Mouse (Mus musculus): ENCODE measurements around the gene Rcn3.
A peak's percentile ranks its signal among the peaks of the same experiment; 100 is the strongest.
"Not testable (repeated sequence)": the region's sequence is repeated elsewhere in the genome, so short reads cannot be mapped to it uniquely, and the experiment has no call there.

Gene Rcn3

GRCm38 (mm10) chr7:45098541-45099240 lies 6.7 kb upstream of the Rcn3 start:
- DNase-seq (ENCODE audit: low read depth), result no peak

- DNase-seq (ENCODE audit: low read depth), result no peak
Observed at GRCm38 (mm10) chr7:45097479-45097878, 5.5 kb upstream of the Rcn3 start.

- DNase-seq (ENCODE audit: low read depth), result not testable (repeated sequence)
Observed at GRCm38 (mm10) chr7:45095965-45096364, 3.9 kb upstream of the Rcn3 start.

- no peak for DNase-seq (ENCODE audit: low read depth)
Observed at GRCm38 (mm10) chr7:45095367-45095766, 3.3 kb upstream of the Rcn3 start.

- DNase-seq (ENCODE audit: low read depth), result no peak
Observed at GRCm38 (mm10) chr7:45094121-45094520, 2.1 kb upstream of the Rcn3 start.

GRCm38 (mm10) chr7:45093516-45093905 lies 1.5 kb upstream of the Rcn3 start:
- no peak for DNase-seq (ENCODE audit: low read depth)

- no peak for DNase-seq (ENCODE audit: low read depth)
Observed at GRCm38 (mm10) chr7:45092828-45093515, 951 bp upstream of the Rcn3 start.

- DNase-seq (ENCODE audit: low read depth), result no peak
Observed at GRCm38 (mm10) chr7:45091001-45091990, 725 bp downstream of the Rcn3 start.

GRCm38 (mm10) chr7:45090251-45090977 lies 1.6 kb downstream of the Rcn3 start:
- no peak for DNase-seq (ENCODE audit: low read depth)

GRCm38 (mm10) chr7:45088597-45088996 lies 3.4 kb downstream of the Rcn3 start:
- DNase-seq (ENCODE audit: low read depth), result no peak

- DNase-seq (ENCODE audit: low read depth), result no peak
Observed at GRCm38 (mm10) chr7:45086084-45086483, 5.9 kb downstream of the Rcn3 start.

GRCm38 (mm10) chr7:45083300-45083890 lies 8.6 kb downstream of the Rcn3 start:
- no peak for DNase-seq (ENCODE audit: low read depth)

GRCm38 (mm10) chr7:45082401-45083299 lies 9.4 kb downstream of the Rcn3 start:
- DNase-seq (ENCODE audit: low read depth), result no peak

- DNase-seq (ENCODE audit: low read depth), result no peak
Observed at GRCm38 (mm10) chr7:45081016-45081415, 11.0 kb downstream of the Rcn3 start.

- DNase-seq (ENCODE audit: low read depth), result peak; percentile 87
Observed at GRCm38 (mm10) chr7:45079856-45080255, 12.2 kb downstream of the Rcn3 start.

GRCm38 (mm10) chr7:45078513-45078912 lies 13.5 kb downstream of the Rcn3 start:
- peak; percentile 67 for DNase-seq (ENCODE audit: low read depth)

GRCm38 (mm10) chr7:45077829-45078228 lies 14.2 kb downstream of the Rcn3 start:
- no peak for DNase-seq (ENCODE audit: low read depth)

- no peak for DNase-seq (ENCODE audit: low read depth)
Observed at GRCm38 (mm10) chr7:45077322-45077721, 14.7 kb downstream of the Rcn3 start.

- DNase-seq (ENCODE audit: low read depth), result no peak
Observed at GRCm38 (mm10) chr7:45076501-45076900, 15.5 kb downstream of the Rcn3 start.

- DNase-seq (ENCODE audit: low read depth), result no peak
Observed at GRCm38 (mm10) chr7:45075405-45075804, 16.6 kb downstream of the Rcn3 start.

All from c-Kit-positive CD71-positive TER-119-negative erythroid progenitor cells, embryonic 14.5 days (primary cell).